Mouse (Mus musculus) C2C12 (cell line): ENCODE data around the gene Hp1bp3. TPM values are rescaled to one million over a fixed set of nuclear protein-coding genes. Genes with fewer than 3 reads are reported as not detected.

ENCODE experiments used
- H3K27me3 ChIP-seq: one replicate; pipeline ENCODE4 v1.6.1; 2011; ENCODE audit not compliant: control insufficient read depth, insufficient read depth, insufficient read length
- H3K36me3 ChIP-seq: one replicate; pipeline ENCODE4 v1.6.1; 2011; ENCODE audit not compliant: control insufficient read depth, insufficient read depth
- H3K4me3 ChIP-seq: one replicate; pipeline ENCODE4 v1.5.1; 2011; ENCODE audit warnings: mild to moderate bottlenecking, control low read depth; ENCODE audit not compliant: poor library complexity, insufficient read depth, severe bottlenecking
- H3K79me2 ChIP-seq: one replicate; pipeline ENCODE4 v1.6.1; 2011; ENCODE audit not compliant: control insufficient read depth, insufficient read depth
- H3K79me3 ChIP-seq: one replicate; pipeline ENCODE4 v1.6.1; 2011; ENCODE audit warnings: low read depth, control low read depth
- H3ac ChIP-seq: one replicate; pipeline ENCODE3; 2011; ENCODE audit warnings: low read depth; ENCODE audit not compliant: control insufficient read depth, insufficient read length
- CEBPB ChIP-seq: IDR thresholded peaks from one replicate; pipeline ENCODE4 v1.6.1; 2011; ENCODE audit warnings: low read depth, mild to moderate bottlenecking, control low read depth, moderate library complexity
- CTCF ChIP-seq: IDR thresholded peaks from one replicate; pipeline ENCODE4 v1.5.1; 2011; ENCODE audit not compliant: control insufficient read depth, insufficient read depth, insufficient read length
- FOSL1 ChIP-seq: IDR thresholded peaks from one replicate; pipeline ENCODE4 v1.8.0; 2011; ENCODE audit warnings: mild to moderate bottlenecking, low read length; ENCODE audit not compliant: poor library complexity, insufficient read depth, severe bottlenecking
- MAX ChIP-seq: IDR thresholded peaks from one replicate; pipeline ENCODE4 v1.6.1; 2011; ENCODE audit warnings: mild to moderate bottlenecking, control low read depth
- MYOD1 ChIP-seq: IDR thresholded peaks from one replicate; pipeline ENCODE4 v1.6.1; 2011; ENCODE audit warnings: low read depth; ENCODE audit not compliant: control insufficient read depth, insufficient read length
- MYOG ChIP-seq: IDR thresholded peaks from one replicate; pipeline ENCODE4 v1.6.1; 2011; ENCODE audit not compliant: control insufficient read depth, insufficient read length; ENCODE audit errors: extremely low read depth
- USF1 ChIP-seq: IDR thresholded peaks from one replicate; pipeline ENCODE4 v1.6.1; 2011; ENCODE audit warnings: low read depth, mild to moderate bottlenecking, control low read depth, moderate library complexity
- polyA plus RNA-seq: library from polyadenylated mRNA; unstranded; fragments of >200 nt; fragmentation: generic; extraction: Trizol; gene quantifications from one replicate; pipeline ENCODE4 v1.2.1, GENCODE M21; 2012; ENCODE audit warnings: missing spikeins

Gene Hp1bp3
- polyA plus RNA-seq, 1 experiment, result 54.3 TPM

DNA sequence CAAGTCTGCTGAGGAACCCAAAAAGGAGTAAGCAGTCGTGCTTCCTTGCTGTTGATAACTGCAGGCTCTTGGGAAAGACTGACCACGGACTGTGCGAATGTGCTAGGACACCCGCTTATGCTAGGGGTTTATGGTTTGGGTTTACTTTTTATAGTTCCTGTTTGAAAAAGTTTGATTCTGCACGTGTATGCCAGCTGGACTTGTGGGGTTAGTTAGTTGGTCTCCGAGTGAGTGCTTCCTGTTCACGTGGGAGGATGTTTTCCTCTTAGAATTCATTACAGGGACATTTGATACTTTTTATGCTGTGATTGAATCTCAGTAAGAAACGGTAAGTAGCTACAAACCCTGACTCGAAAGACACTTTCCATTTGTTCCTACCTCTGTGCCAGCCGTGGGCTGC lies 7.5 kb downstream of the Hp1bp3 start:
- no peaks in the 10 kb centered on the region for H3K27me3 ChIP-seq
- H3K4me3 ChIP-seq, result no peak overlapping the region
- TF ChIP-seq FOSL1 (no peak), MYOG (no peak), MAX (no peak), CEBPB (no peak), MYOD1 (no peak), CTCF (no peak), USF1 (no peak)
- H3ac ChIP-seq, result no peak overlapping the region
- H3K79me3 ChIP-seq, result peaks cover 44% of the 10 kb centered on the region
- H3K36me3 ChIP-seq, result peaks cover 82% of the 10 kb centered on the region
- H3K79me2 ChIP-seq, result peaks cover 56% of the 10 kb centered on the region

DNA sequence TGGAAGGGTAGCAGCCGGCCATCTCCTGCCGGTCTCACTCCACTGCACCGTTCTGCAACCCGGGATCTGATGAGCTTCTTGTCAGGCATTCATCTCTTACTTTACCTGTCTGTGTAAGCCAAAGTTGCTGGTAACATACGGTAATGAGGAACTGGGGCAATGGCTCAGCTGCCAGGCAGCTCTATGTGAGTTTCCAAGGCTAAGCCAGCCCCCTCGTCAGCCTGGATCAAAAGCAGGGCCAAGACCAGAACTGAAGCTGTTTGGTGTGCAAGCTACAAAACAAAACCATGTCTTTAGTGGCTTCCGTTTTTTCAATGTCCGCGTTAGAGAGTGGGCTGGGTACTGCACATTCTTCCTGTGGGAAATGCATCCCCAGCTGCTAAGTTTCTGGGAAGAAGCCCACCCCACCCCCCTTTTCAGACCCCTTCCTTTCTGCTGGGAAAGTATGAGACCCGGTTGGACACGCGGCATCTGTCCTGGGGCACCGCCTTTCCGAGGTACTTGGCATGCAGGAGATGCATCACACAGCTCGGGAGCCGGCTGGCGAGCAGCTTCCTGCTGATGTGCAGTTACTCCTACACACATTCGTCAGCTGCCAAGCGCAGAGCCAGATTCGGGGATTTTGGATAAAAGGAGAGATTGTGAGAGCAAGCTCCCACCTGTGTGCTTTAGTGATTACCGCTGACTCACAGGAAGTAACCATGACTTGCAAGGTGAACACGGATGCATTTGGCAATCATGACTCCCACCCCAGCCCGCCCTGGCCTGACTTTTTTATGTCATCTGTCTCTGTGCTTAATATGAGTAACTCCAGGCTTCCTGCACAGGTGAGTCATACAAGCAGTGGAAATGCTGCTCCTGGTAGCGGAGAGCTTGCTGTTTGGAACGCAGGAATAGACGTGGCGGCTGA lies 30.9 kb downstream of the Hp1bp3 start:
- H3K27me3 ChIP-seq, result no peaks in the 10 kb centered on the region
- no peak overlapping the region for H3K4me3 ChIP-seq
- no peak overlapping the region for H3ac ChIP-seq
- TF ChIP-seq MYOD1 (no peak), FOSL1 (no peak), USF1 (no peak), CTCF (no peak)
- no peaks in the 10 kb centered on the region for H3K79me2 ChIP-seq
- H3K36me3 ChIP-seq, result peaks cover 39% of the 10 kb centered on the region
- no peaks in the 10 kb centered on the region for H3K79me3 ChIP-seq

DNA sequence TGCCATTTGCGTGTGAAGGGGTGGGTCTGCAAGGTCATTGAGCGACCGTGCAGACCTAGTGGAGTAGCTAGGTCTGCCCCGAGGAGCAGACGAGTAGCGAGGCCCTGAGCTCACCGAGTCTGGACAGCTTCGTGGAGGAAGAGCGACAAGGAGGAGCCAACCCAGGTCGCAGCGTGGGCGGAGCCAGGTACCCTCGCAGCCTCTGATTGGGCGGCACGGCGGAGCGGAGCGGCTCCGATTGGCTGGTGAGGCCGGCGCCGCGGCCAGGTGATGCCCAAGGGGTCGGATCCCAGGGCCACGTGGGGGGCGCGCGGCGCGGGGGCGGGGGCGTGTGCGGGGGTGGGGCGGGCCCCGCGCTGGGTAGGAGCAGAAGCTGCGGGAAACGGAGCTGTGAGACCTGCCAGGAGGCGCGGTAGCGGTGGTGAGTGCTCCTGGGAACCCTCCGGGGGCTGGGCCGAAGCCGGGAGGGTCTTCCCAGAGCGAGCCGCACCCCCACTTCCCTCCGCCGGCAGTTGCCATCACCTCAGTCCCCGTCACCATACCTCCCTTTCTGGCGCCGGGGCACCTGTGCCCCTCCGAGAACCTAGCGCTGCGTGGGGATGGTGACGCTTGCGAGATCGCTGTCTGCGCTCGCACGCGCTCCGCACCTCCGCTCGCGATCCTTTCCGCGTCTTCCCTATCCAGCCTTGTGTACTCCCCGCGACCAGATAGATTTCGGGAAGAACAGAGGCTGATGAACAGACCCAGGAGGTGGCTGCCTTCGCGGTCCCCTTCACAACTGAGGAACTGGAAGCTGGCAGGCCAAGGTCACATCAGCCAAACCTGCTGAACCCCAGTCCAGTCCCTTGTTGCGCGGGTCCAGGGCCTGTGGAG lies 34.2 kb downstream of the Hp1bp3 start, which contains the start of the genes Sh2d5 and Kif17:
Gene Sh2d5, plus strand, starts transcription at position 316 of the 873 bp plus-strand sequence.
Gene Kif17, plus strand, starts transcription at position 348 of the 873 bp plus-strand sequence.
- H3K27me3 ChIP-seq, result no peaks in the 10 kb centered on the region
- H3K79me2 ChIP-seq, result no peaks in the 10 kb centered on the region
- TF ChIP-seq MYOD1 (no peak), MAX (no peak), MYOG (no peak), FOSL1 (no peak), CEBPB (no peak), CTCF (no peak), USF1 (no peak)
- no peak within 1 kb of the TSS for H3K4me3 ChIP-seq
- no peak within 1 kb of the TSS for H3ac ChIP-seq
- peaks cover 11% of the 10 kb centered on the region for H3K36me3 ChIP-seq
- H3K79me3 ChIP-seq, result no peaks in the 10 kb centered on the region

DNA sequence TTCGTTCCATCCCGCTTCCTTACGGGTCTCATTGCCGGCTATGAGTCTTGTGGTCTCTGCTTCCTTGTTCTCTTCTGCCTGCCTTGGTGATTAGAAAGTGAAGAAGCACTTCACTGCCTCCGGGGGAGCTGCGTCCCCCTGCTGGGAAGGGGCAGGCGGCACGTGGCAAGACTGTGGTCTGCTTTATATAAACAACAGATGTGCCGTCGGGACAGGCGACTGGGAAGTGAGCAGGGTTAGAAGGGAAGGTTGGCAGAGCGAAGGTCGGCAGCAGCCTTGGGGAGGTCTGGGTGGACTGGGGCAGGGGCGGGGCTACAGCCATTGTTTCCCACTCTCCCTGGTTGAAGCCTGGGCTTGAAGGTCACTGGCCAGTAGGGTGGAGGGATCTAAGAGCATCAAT lies 35.7 kb downstream of the Hp1bp3 start:
- no peak for TF ChIP-seq FOSL1
- no peak for TF ChIP-seq USF1
- no peak for TF ChIP-seq MYOD1
- TF ChIP-seq MAX, result no peak
- TF ChIP-seq CTCF, result no peak
- no peak for TF ChIP-seq CEBPB
- no peak for TF ChIP-seq MYOG
- Histone ChIP-seq H3K79me2 (no peaks in the 10 kb centered on the region), H3K79me3 (no peaks in the 10 kb centered on the region), H3K4me3 (no peak overlapping the region), H3K27me3 (no peaks in the 10 kb centered on the region), H3K36me3 (peaks cover 9% of the 10 kb centered on the region), H3ac (no peak overlapping the region)

DNA sequence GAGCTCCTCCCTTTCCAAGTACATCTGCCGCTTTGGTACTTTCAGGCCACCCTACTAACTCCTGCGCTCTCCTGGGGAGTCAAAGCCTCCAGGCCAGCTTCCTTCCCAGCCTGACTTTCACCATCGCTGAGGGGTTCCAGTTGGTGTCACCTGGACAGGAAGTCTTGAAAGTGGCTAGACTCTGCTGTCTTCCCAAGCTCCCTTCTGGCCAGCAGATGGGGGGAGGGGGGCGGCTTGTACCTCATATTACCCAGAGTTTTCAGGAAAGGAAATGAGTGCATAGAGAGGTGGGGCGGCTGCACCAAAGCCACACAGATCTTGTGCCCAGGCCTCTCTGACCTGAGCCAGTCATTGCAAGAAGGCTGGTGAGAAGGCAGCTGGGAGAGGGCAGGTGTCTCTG lies 36.1 kb downstream of the Hp1bp3 start:
- Histone ChIP-seq H3ac (no peak overlapping the region), H3K36me3 (peaks cover 7% of the 10 kb centered on the region), H3K79me2 (no peaks in the 10 kb centered on the region), H3K79me3 (no peaks in the 10 kb centered on the region), H3K27me3 (no peaks in the 10 kb centered on the region), H3K4me3 (no peak overlapping the region)
- TF ChIP-seq MAX, result no peak
